Mouse (Mus musculus) embryo, embryonic 10 days (tissue): ENCODE data around the gene Skiv2l.

Source experiments
- DNase-seq: peaks from one replicate; pipeline ENCODE4 v3.0.0-alpha.2; 2015; ENCODE audit warnings: low spot score

The Skiv2l gene

DNA sequence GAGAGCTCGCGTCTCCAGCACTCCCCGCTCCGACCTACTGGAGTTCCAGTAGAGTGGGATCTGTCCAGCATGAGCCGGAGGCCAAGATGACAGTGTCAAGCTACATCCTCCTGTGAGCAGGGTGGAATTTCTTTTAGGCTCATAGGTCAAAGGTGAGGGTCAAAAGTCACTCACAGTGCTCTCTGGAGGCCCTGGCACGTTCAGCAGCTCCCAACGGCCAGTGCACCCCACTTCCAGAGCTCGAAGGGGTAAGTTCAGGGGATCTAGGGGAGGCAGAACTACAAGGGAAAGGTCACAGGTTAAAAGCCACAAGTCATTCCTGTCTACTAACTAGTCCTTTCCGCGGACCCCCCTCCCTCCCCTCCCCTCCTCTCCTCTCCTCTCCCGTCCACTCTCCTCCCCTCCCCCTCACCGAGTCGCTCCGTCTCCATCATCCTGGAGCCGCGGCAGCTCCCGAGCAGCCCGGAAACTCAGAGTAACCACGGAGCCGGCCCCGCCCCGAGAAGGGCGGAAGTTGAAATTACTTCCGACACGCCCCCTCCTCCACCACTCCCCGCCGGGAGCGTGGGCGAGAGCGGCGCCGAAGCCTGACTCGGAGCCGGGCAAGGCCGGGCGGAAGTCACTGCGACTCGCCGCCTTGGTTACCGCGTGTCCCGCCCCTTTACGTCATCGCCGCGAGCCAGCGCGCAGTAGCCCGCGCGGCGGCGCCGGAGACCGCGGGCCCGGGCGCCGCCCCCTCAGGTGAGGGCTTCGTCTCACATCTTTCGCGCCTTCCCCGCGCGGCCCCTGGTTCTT is at the start of gene Skiv2l, which contains the start of gene Nelfe:
TSS of gene Skiv2l (minus strand) at position 489 of the 795 bp plus-strand sequence.
TSS of gene Nelfe (plus strand) at position 670 of the 795 bp plus-strand sequence.
- peak; percentile 98 for DNase-seq

DNA sequence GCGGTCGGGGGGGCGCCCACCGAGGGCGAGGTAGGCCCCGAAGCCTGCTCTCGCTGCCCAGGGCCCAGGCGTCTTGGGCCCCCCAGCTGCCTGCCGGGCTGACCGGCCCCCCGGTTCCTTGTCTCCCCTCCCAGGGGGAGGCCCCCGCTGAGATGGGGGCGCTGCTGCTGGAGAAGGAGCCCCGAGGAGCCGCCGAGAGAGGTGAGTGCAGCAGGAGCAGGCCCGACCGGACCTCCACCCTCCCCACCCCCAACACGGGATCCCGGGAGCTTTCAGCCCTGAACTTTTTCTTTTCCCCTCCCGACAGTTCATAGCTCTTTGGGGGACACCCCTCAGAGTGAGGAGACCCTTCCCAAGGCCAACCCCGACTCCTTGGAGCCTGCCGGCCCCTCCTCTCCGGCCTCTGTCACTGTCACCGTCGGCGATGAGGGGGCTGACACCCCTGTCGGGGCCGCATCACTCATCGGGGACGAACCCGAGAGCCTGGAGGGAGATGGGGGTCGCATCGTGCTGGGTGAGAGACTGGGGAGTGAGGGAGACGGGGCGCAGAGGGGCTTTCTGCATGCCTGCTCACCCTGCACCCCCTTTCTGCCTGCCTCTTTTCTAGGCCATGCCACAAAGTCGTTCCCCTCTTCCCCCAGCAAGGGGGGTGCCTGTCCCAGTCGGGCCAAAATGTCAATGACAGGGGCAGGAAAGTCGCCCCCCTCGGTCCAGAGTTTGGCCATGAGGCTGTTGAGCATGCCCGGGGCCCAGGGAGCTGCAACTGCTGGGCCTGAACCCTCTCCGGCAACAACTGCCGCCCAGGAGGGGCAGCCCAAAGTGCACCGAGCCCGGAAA is 49.3 kb upstream of the Skiv2l start:
- peak; percentile 37 for DNase-seq

DNA sequence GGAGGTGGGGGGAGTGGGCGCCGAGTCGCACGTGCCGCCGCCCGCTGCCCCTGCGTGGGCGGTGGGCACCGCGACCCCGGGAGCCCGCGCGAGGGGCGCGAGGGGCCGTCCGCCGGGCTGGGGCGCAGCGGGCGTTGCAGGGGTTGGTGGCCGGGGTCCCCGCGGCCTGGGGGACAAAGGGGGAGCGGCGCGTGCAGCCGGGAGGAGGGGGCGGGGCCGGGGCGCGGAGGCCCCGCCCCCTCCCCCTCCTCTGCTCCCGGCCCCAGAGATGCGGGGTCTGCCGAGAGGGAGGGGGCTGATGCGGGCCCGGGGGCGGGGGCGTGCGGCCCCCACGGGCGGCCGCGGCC is 48.7 kb upstream of the Skiv2l start:
- peak; percentile 19 for DNase-seq

DNA sequence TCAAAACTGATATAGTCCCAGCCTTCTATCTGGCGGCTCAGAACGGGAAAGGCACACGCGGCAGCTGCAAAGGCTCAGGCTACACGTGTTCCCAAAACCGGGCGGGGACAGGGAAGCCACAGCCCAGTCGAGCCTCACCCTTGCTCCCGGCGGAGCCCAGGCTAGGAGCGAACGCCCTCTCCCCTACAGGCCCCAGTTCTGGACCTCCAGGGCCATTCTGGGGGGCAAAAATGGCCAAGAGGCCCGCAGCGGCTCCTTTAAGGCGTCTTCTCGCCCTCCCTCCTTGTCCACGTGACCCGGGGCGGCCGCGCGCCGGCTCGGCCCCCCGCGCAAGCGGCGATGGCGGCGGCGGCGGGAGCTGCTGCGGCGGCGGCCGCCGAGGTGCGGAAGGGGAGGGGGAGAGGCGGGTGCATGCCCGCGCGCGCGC is 48.2 kb upstream of the Skiv2l start, which contains the start of the genes C2 and Ehmt2:
TSS of gene C2 (minus strand) at position 106 of the 427 bp plus-strand sequence.
TSS of gene Ehmt2 (plus strand) at position 310 of the 427 bp plus-strand sequence.
- DNase-seq = peak; percentile 82

DNA sequence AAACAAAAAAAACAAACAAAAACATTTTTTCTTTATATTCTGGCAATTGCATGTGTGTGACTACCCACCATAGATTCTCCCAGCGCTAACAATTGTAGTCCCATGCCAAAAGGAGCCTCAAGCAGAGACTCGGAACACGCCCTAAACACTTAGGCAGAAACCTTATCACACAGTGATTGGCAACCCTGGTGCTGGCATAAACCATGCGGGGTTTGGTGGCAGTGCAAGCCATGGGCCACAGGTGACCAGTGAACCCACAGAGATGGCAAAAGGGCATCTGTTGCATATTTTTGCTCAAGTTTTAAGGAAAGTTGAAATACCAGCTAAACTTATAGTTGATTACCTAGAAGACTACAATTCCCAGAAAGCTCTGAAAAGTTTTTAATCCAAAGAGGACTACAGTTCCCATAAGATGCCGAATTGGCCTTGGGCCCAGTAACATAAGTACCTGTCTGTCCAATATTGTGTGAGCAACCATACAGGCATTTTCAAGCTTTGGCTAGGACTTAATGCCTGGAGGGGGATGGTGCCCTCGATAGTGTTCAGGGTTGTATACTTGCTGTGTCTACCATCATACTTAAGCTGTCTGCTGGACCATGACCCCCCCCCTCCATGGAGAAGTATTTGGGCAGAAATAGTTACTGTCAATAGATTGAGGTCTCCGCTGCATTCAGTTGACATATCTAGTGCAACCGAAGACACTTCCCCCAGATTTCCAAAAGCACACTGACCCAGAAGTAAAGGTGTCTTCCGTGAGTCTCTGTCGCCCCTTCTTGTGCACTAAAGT is 47.6 kb upstream of the Skiv2l start:
- peak; percentile 40 for DNase-seq

DNA sequence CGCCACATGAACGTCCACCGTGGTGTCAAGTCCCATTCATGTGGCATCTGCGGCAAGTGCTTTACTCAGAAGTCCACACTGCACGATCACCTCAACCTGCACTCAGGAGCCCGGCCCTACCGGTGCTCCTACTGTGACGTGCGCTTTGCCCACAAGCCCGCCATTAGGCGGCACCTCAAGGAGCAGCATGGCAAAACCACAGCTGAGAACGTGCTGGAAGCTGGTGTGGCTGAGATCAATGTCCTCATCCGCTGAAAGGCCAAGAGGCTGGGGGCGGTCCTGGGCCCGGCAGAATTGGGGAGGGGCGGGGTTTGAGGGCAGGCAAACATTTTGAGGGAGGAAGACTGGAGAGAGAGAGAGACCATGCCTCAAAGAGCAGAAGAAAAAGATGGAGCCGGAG is 46.4 kb upstream of the Skiv2l start:
- DNase-seq = no peak

DNA sequence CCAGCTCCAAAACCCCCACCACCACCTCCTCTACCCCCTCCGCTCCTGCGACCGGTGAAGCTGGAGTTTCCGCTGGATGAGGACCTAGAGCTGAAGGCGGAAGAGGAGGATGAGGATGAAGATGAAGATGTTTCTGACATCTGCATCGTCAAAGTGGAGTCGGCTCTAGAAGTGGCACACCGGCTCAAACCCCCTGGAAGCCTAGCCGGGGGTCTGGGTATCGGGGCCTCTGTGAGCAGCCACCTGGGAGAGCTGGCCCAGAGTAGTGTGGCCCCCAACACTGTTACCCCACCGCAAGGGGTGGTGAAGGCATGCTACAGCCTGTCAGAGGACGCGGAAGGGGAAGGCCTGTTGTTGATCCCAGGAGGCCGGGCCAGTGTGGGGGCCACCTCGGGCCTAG is 45.7 kb upstream of the Skiv2l start:
- no peak for DNase-seq

DNA sequence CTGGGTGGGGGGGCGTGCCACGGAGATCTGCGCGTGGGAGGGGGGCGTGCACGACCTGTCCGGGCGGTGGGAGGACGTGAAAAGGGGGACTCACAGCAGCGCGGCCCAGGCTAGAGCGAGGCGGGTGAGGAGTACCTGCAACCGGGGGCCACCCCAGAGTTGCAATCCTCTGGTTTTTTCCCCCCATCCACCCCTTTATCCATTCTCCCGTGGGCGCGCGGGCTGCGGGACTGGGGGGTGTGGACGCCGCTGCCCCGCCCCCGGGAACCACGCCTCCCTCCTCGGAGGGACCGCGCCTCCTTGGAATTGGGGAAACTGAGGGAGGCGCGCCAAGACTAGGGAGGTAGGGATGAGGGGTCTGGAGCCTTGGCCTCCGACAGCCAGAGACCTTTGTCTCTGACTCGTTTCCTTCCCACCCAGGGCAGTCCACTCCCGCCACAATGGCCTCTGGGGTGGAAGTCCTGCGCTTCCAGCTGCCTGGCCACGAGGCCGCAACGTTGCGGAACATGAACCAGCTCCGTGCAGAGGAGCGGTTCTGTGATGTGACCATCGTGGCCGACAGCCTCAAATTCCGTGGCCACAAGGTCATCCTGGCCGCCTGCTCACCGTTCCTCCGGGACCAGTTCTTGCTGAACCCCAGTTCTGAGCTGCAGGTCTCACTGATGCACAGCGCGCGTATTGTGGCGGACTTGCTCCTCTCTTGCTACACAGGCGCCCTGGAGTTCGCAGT is 45.0 kb upstream of the Skiv2l start:
- peak; percentile 59 for DNase-seq

DNA sequence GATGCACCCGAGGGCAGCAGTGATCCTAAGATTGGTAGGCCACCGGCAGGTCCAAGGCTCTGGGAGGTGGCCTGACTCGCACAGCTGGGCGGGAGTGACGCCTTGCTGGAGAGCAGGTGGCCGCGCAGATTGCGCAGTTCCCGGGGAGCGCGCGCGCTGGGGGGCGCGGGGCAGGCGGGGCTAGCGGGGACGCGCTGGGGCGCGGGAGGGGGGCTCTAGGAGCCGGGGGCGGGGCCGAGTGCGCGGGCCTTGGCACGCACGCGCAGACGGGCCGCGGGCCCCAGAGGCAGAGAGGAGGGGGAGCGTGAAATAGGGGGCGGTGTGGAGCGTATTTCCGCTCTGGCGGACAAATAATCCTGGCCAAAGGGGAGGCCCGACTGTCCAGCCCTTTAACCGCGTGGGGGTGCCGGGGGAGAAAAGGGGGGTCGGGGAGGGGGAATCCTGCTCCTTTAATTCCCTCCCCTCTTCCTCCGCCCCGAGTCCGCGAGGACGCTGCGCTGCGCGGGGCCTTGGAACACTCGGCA is 44.1 kb upstream of the Skiv2l start:
- peak; percentile 94 for DNase-seq

DNA sequence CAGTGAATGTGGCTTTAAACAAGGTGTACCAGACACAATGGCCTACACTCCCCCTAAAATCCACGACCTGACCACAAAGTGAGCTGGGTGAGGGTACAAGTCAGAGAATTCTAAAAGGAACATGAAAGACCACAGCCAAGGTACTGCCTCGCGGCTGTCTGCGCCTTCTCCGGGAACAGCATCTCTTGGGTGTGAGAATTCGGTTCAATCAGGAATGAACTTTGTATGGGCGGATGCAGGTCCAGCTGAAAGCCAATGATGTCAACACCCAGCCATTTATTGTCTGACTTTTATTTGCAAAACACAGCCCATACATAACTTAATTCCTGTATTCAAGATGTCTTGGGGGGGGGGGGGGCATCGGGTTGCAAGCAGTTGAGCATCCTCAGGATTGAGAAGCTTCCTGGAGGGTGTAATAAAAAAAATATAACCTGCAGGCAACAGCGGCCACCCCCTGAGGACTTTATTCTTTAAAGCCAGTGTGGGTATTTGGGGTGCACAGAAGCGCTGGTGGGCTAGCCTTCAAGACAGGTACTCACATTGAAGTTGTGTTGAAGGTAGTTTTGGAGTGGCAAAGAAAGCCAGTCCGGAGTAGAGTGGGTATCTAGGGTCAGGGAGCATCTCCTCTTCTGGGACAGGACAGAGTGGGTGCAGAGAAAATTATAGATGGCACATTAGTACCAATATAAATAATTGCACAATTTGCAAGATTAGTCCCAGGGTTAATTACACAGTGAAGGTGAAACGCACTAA is 43.2 kb upstream of the Skiv2l start:
- no peak for DNase-seq

DNA sequence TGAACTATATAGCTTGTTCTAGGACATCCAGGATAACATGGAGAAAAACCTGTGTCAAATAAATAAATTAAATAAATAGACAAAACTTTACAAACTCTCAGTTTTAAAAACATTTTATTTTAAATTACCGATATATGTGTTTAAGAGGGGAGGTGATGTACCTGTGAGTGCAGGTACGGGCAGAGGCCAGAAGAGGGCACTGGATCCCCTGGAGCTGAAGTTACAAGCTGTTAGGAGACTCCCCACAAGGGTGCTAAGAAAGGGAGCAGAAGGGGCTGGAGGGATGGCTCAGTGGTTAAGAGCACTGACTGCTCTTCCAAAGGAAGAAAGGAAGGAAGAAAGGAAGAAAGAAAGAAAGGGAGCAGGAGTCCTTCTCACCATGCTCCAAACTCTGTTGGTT is 41.4 kb upstream of the Skiv2l start:
- no peak for DNase-seq

DNA sequence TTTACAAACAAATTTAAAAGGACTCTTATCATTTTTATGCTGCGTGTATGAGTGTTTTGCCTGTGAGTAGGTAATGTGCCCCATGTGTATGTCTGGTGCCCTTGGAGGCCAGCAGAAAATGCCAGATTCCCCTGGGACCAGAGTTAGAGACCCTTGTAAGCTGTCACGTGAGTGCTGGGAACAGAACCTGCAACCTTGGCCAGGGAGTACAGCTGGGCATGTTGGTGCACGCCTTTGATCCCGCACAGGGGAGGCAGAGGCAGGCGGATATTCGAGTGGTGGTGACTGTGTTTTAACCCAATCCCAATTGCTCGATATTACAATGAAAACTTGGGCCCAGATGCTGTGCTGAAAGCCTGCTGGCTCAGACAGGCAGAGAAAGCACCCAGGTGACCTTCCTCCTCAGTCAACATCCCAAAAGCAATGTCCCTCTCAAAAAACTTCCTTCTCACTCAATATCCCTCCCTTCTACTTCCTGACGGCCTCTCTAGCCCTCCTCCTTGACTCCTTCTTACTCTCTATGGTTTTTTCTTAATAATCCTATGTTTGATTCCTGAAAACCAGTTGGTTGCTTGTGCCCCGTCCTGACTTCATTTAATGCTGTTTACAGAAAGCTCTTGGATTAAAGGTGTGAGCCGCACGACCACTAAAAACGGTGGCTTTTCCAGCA is 40.2 kb upstream of the Skiv2l start:
- no peak for DNase-seq

DNA sequence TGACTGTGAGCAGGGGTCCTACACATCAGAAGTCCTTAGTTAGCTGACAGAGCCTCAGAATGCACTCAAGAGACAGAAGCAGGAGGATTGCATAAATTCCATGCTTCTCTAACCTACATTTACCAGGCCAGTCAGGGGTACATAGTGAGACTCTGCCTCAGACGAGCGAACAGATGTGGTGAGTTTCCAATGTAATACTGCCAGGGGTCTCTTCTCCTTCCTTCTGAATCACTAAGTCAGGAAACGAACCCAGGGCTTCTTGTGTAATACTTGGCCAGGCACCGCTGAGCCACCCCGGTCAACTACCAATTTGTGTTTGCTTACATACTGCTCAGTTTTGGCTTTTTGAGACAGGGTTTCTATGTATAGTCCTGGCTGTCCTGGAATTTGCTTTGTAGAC is 37.9 kb upstream of the Skiv2l start:
- no peak for DNase-seq

DNA sequence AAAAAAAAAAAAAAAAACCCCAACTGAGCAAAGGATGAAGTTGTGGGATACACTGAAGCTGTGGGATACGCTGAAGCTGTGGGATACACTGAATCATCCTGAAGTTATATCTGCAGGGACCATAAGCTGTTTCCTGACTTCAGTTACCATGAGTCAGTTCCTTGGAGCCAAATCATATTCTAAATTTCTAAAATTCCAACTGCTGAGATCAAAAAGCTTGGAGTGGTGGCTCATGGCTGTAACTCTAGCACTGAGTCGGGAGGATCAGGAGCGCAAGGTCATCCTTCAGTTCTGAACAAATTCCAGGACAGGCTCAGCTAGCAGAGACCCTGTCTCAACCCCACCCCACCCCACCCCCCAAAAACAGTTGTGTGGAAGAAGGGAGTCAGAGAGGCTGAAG is 35.6 kb upstream of the Skiv2l start:
- DNase-seq = no peak

DNA sequence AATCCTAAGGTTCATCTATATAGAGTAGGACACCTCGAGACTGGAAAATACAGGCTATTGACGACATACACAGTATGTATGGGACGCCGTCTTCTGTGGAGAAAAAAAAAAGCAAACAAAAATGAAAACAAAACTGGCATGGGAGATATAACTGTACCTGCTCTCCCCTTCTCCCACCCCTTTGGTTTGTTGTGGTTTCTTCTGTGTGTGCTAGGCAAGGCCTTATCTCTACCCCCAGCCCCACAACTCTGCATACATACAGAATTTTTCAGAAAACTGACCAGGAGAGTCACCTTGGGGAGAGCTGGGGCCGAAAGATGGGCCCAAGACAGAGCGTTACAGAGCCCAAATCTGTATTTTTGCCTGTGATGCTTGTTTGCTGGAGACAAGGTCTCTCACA is 34.7 kb upstream of the Skiv2l start:
- DNase-seq = no peak

DNA sequence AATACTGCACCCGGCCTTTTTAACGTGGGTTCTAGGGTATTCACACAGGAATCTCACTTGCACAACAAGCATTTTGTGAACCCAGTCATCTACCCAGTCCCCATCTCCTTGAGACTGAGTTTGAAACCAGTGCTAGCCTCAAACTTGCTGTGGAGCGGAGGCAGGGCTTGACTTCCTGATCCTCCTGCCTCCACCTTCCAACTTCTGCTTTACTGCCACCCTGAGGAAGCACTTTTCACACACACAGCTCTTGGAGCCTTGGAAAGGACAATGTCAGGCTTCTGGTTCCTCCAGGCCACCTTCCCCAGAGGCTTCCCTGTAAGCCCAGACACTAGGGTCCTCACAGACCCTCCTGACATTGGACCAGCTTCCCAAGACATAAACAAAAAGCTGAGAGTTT is 33.3 kb upstream of the Skiv2l start:
- DNase-seq = no peak

DNA sequence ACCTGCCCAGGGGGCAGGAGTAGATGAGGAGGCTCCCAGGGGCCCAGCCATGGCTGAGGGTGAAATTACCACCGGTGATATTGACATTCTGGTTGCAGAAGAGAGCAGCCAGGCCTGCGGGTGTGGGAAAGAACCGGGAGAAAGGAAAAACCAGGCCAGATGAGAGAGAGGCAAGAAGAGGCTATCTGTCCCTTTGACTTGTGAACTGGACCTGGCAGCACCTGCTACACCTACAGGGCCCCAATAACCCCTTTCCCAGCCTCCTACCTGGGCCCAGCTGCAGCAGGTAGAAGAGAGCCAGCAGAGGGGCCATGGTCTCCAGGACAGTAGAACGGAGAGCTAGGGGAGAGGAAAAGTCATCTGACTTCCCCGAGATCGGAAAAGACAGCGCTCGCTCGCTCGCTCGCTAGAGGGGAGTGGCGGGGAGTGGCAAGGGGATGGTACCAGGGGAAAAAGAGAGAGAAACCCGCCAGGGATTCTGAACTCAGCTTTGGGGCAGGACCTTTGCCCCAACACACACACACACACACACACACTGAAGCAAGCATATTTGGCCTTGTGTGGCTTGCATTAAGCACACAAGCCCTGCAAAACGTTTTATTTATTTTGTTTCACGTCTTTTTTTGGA is 31.8 kb upstream of the Skiv2l start, which contains the start of gene Gm20547:
TSS of gene Gm20547 (minus strand) at position 360 of the 628 bp plus-strand sequence.
- no peak for DNase-seq

DNA sequence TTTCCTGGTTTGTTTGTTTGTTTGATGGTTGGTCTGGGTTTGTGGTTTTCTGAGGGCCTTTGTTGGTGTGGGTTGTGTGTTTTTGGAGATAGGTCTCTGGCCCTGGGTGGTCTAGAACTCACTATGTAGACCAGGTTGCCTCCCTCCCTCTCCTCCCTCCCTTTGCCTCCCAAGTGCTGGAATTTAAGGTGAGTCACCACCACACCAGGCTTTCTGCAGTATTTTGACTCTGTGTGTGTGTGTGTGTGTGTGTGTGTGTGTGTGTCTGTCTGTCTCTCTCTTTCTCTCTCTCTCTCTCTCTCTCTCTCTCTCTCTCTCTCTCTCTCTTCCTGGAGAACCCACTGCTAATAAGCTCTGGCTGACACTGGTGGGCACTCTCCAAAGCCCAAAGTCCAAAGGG is 31.2 kb upstream of the Skiv2l start:
- DNase-seq = no peak

DNA sequence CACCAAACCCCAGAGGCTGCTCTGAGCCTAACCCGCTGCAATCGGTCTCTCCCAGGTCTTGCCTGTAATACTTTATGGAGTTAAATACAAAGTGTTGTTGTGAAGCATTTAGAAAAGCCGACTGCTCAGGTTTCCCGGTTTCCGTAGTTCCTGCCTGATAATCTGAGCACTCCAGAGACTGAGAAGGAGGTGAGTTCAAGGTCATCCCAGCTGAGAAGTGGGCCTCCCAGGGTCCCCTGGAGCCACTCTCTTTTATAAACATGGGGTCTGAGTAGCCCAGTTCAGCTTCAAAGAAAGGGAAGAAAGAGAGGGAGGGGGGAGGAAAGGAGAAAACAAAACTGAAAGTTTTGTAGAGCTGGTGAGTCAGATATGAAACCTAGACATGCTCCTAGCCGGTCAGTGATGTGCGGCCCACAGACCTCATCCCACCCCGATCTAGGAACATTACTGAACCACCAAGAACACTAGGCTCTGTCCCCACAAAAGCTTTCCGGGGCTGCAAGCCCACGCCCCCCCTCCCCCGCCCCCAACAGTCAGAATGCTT is 29.4 kb upstream of the Skiv2l start, which contains the start of gene Zbtb12:
TSS of gene Zbtb12 (plus strand) at position 148 of the 544 bp plus-strand sequence.
- no peak for DNase-seq
